Mouse (Mus musculus) 3134 (cell line): Measurements from ENCODE around the gene Usp2.

Experiments used
- DNase-seq: peaks from one replicate; pipeline ENCODE4 v3.0.0-alpha.2; 2011; ENCODE audit warnings: low spot score; ENCODE audit not compliant: insufficient read length; ENCODE audit errors: extremely low read depth

The Usp2 gene

GRCm38 (mm10) chr9:44066785-44067225 is at the start of gene Usp2:
TSS of gene Usp2 (plus strand) at chr9:44067021.
- DNase-seq, result peak; percentile 92

DNA sequence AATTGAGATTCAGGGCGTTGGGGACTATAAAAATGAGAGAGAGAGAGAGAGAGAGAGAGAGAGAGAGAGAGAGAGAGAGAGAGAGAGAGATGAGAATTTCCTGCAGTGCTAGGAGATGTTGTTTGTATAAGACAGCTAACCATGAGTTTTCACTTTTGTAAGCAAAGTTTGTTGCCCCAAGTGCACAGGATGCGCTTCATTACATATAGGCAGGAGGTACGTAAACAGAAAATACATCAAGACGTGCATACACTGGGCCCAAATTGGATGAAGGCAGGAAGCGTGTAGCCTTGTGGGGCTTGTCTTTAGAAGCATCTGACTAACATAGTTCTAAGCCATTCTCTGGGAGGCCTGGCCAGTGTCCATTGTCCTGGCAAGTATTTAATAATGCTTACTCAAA is 49.0 kb upstream of the Usp2 start:
- DNase-seq, result no peak

GRCm38 (mm10) chr9:44020001-44020400 is 46.8 kb upstream of the Usp2 start:
- DNase-seq, result no peak

- no peak for DNase-seq
Observed at GRCm38 (mm10) chr9:44022100-44022847, 44.5 kb upstream of the Usp2 start.

DNA sequence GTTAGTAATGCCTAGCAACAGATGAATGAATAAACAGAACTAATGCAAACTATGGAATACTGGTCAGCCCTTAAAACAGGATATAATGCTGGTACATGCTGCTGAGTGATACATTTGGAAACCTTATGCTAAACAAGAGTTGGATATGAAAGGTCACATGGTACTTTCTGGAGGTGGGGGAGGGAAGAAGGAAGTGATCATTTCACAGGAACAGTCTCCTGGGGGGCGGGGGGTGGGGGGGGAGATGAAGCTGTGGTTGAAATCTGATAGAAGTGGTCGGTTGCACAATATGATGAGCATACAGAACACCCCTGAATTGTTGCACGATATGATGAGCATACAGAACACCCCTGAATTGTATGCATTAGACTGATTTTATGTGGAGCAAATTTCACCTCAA is 42.7 kb upstream of the Usp2 start:
- no peak for DNase-seq

GRCm38 (mm10) chr9:44029580-44030236 is 37.1 kb upstream of the Usp2 start:
- no peak for DNase-seq

DNA sequence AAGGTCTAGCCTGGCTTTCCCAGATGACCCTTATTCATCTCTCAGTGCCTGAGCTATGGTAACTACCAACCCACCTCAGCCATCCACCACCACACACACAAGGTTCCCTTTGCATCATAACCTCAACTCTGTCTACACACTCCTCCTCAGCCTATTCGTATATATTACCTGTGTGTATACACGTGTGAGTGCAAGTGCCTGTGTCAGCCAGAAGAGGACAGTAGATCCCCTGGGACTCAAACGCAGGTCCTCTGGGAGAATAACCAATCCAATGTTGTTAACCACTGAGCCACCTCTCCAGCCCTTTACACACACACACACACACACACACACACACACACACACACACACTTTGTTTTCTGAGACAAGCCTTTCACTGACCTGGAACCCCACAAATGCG is 36.2 kb upstream of the Usp2 start:
- DNase-seq, result no peak

DNA sequence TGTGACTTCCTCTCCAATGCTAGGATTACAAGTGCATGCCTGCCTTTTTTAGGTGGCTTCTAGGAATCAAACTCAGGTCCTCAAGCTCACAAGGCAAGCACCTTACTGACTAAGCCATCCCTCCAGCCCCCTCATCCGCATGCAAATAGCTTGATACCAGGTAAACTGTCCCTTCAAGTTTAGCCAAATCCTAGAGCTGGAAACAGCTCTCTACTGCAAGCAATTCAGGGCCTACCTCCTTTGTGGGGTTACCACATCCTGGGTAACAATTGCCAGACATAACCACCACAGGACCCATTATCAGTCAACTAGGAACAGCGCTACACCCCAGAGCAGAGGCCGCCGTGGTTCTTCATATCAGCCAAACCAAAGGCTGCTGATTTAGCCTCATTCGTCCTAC is 35.7 kb upstream of the Usp2 start:
- no peak for DNase-seq

- no peak for DNase-seq
Observed at GRCm38 (mm10) chr9:44031946-44032345, 34.9 kb upstream of the Usp2 start.

- DNase-seq, result no peak
Observed at GRCm38 (mm10) chr9:44033317-44033716, 33.5 kb upstream of the Usp2 start.

GRCm38 (mm10) chr9:44033957-44034727 is 32.7 kb upstream of the Usp2 start:
- DNase-seq, result no peak

DNA sequence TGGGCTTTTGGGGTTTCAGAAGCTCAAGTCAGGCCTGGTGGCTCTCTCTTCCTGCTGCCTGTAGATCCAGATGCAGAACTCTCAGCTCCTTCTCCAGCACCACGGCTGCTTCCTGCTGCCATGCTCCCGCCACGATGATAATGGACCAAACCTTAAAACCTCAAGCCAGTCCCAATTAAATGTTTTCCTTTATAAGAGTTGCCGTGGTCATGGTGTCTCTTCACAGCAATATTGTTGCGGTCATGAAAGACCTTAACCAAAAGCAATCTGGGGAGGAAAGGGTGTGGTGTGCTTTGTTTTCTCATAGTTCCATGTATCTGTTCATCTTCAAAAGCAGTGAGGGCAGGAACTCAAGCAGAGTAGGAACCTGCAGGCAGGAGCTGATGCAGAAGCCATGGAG is 29.7 kb upstream of the Usp2 start:
- no peak for DNase-seq

DNA sequence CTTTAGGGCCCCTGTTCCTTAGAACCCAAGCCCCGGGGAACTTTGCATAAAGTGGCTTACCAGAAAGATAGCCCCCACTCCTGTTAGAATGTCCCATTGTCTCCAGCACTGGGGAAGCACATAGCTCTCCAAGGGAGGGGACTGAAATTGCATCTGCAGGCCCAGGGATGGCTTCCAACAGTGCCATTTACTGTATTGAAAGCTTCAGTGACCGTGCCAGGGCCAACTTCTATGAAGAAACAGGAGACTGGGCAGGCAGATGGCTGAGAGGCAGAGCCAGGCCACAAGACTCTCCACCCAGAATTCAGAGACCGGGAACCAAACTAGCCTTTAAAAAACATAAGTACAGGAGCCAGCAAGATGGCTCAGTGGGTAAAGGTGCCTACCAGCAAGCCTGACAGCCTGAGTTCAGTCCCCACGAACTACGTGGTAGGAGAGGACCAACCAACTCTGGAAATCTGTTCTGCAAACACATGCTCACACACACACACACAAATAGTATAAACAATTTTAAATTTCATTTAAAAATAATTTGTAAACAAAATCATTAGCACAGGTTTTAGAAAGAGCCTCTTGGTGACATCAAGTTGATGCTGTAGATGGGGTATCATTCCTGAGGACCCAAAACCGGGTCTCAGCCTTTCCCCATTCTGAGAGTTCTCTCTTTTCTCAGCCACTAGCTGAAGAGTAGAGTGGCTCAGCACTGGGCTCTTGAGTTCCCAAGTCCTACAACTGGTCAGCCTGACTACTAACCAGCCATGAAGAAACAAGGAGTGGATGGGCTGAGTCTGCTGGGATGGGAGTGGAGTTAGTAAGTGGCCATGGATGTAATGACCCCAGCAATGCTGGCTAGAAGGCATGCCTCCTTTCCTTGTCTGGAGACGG is 25.1 kb upstream of the Usp2 start:
- DNase-seq, result no peak

DNA sequence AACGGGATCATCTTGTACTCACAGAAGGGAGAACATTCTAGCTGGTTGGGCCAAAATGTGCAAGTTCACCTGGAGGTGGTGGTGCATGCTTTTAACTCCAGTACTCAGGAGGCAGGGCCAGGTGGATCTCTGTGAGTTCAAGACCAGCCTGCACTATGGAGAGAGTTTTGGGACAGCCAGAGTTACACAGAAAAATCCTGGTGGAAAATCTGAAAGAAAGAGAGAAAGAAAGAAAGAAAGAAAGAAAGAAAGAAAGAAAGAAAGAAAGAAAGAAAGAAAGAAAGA is 24.5 kb upstream of the Usp2 start:
- DNase-seq, result no peak

- DNase-seq, result no peak
Observed at GRCm38 (mm10) chr9:44042836-44043707, 23.7 kb upstream of the Usp2 start, which contains the start of gene Thy1. TSS of gene Thy1 (plus strand) at chr9:44043384.

GRCm38 (mm10) chr9:44043708-44044425 is 23.0 kb upstream of the Usp2 start:
- no peak for DNase-seq

- no peak for DNase-seq
Observed at GRCm38 (mm10) chr9:44044426-44045157, 22.2 kb upstream of the Usp2 start.

- no peak for DNase-seq
Observed at GRCm38 (mm10) chr9:44045158-44045883, 21.5 kb upstream of the Usp2 start.
